Comparison of ENCODE assay signal across 8 mouse cellular contexts in genomic region chr19:40736680-40737512, GRCm38 (mm10). TPM values are rescaled to one million over a fixed set of nuclear protein-coding genes. Genes with fewer than 3 reads are reported as not detected.
DNase-seq lines count a peak whose midpoint lies in the region; ATAC-seq and TF ChIP-seq lines count a peak whose summit lies in the region.

No protein-coding gene starts in this region.

- peak overlapping the region; percentile 27; the same call in 1 of the 2 replicates for H3K4me2 ChIP-seq in hindbrain, embryonic 11.5 days (replicated peaks; ENCODE audit: low read depth, low read length)
- no peak overlapping the region for H3K4me2 ChIP-seq in lung, postnatal 0 days (replicated peaks; ENCODE audit: low read depth, low read length)

- H3K27me3 ChIP-seq in hindbrain, embryonic 11.5 days (ENCODE audit: control insufficient read depth, insufficient read depth, low read length), result no peaks in the 10 kb centered on the region
- H3K27me3 ChIP-seq in lung, postnatal 0 days (replicated peaks; ENCODE audit: insufficient read depth, low read length), result no peaks in the 10 kb centered on the region

- H3K36me3 ChIP-seq in hindbrain, embryonic 11.5 days (ENCODE audit: control insufficient read depth, insufficient read depth, low read length), result no peaks in the 10 kb centered on the region
- H3K36me3 ChIP-seq in lung, postnatal 0 days (ENCODE audit: insufficient read depth, low read length), result no peaks in the 10 kb centered on the region

- WGBS in hindbrain, embryonic 11.5 days, result 23% methylated on average over 17 of the region's 17 CpGs
- WGBS in lung, postnatal 0 days, result 25% methylated on average over 17 of the region's 17 CpGs

- no peak overlapping the region for H3K27ac ChIP-seq in hindbrain, embryonic 11.5 days (ENCODE audit: low read depth, low read length)
- H3K27ac ChIP-seq in lung, postnatal 0 days (ENCODE audit: low read length), result no peak overlapping the region

- no peak overlapping the region for H3K4me3 ChIP-seq in hindbrain, embryonic 11.5 days (ENCODE audit: low read depth, low read length)
- no peak overlapping the region for H3K4me3 ChIP-seq in lung, postnatal 0 days (ENCODE audit: low read depth, low read length)

- H3K9ac ChIP-seq in hindbrain, embryonic 11.5 days (ENCODE audit: low read depth, low read length), result peak overlapping the region; percentile 40
- H3K9ac ChIP-seq in lung, postnatal 0 days (replicated peaks; ENCODE audit: low read depth), result no peak overlapping the region

- peak; percentile 89 for TF ChIP-seq CTCF in lung, postnatal 0 days (IDR thresholded peaks at IDR 0.05)

- no peaks in the 10 kb centered on the region for H3K4me1 ChIP-seq in hindbrain, embryonic 11.5 days (replicated peaks; ENCODE audit: control insufficient read depth, insufficient read depth, low read length)
- H3K4me1 ChIP-seq in lung, postnatal 0 days (ENCODE audit: insufficient read depth, low read depth, low read length), result no peaks in the 10 kb centered on the region

- TF ChIP-seq EP300 in lung, postnatal 0 days (IDR thresholded peaks at IDR 0.05), result no peak

- peak; percentile 61 for DNase-seq in T-cell, adult 2 months (ENCODE audit: low spot score)
- peak; percentile 87 to 89 for DNase-seq in cerebellum, postnatal 10 days
- peak; percentile 76 to 81 for DNase-seq in frontal cortex, postnatal 10 days (ENCODE audit: low spot score in 2 of 2)
- peak; percentile 90 for DNase-seq in hindbrain, embryonic 11.5 days (ENCODE audit: low spot score)
- DNase-seq in layer of hippocampus, postnatal 10 days (ENCODE audit: low spot score in 2 of 2), result peak; percentile 80 to 82
- DNase-seq in lung, postnatal 0 days (ENCODE audit: low spot score), result peak; percentile 94
- peak; percentile 73 for DNase-seq in ovary, postnatal 36 days (ENCODE audit: low spot score)
- peak; percentile 80 for DNase-seq in thymus, postnatal 4 days

- H3K9me3 ChIP-seq in hindbrain, embryonic 11.5 days (ENCODE audit: control insufficient read depth, low read length), result no peaks in the 10 kb centered on the region
- no peaks in the 10 kb centered on the region for H3K9me3 ChIP-seq in lung, postnatal 0 days (ENCODE audit: low read length)

- ATAC-seq in hindbrain, embryonic 11.5 days (ENCODE audit: low FRiP score), result peak; percentile 95
- peak; percentile 92 for ATAC-seq in lung, postnatal 0 days

RNA-seq across cellular contexts. Expression of gene Cc2d2b, which starts 11.7 kb away (rescaled TPM):
- 0.20 and 0.61 TPM in 2 replicates for polyA plus RNA-seq in hindbrain, embryonic 11.5 days (2014; fragmentation: Nextera tagmentation; extraction: Ambion mirVana)
- total RNA-seq in layer of hippocampus, postnatal 10 days (2021), result 1 to 10 TPM; 1.4 to 1.7 TPM
- 0.21 and 0.33 TPM in 2 replicates for polyA plus RNA-seq in lung, postnatal 0 days (2015; fragmentation: Nextera tagmentation; extraction: Ambion mirVana)
